Mouse (Mus musculus): ENCODE measurements around the gene Nebl.

DNA sequence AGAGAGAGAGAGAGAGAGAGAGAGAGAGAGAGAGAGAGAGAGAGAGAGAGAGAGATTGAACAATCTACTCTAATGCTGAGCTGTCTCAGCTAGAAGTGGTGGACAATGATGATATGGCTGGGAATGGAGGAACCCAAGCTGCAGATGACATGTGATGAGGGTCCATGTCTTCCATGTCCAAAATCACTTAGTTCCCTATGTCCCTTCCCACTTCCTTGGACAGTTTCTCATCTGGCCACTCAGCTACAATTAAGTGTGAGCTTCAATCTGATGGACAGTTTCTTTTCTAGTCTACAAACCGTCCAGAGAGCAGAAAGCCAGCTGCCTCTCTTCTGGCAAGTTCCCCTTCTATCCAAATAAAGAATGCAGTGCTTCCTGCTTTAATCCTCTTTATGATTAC is 221.3 kb downstream of the Nebl start:
- TF ChIP-seq GATA1 (IDR thresholded peaks at IDR 0.05; ENCODE audit: low read length) = no peak
- no peak for TF ChIP-seq TAL1 (IDR thresholded peaks at IDR 0.05; ENCODE audit: low read length)

Measured in erythroblast, embryonic 14.5 days (primary cell).